Mouse (Mus musculus): ENCODE measurements around the gene Ccdc8.

GRCm38 (mm10) chr7:17007300-17007699 is 14.8 kb downstream of the Ccdc8 start:
- TF ChIP-seq EP300 (IDR thresholded peaks at IDR 0.05) (no peak), CTCF (IDR thresholded peaks at IDR 0.05) (peak; percentile 95)
